Mouse (Mus musculus): ENCODE measurements at regions not wholly inside any gene's neighbourhood (a gene's known extent, or its start where the extent isn't known, plus 50 kb on each side); places are given as distances from the start of the nearest gene placed in this dataset.

DNA sequence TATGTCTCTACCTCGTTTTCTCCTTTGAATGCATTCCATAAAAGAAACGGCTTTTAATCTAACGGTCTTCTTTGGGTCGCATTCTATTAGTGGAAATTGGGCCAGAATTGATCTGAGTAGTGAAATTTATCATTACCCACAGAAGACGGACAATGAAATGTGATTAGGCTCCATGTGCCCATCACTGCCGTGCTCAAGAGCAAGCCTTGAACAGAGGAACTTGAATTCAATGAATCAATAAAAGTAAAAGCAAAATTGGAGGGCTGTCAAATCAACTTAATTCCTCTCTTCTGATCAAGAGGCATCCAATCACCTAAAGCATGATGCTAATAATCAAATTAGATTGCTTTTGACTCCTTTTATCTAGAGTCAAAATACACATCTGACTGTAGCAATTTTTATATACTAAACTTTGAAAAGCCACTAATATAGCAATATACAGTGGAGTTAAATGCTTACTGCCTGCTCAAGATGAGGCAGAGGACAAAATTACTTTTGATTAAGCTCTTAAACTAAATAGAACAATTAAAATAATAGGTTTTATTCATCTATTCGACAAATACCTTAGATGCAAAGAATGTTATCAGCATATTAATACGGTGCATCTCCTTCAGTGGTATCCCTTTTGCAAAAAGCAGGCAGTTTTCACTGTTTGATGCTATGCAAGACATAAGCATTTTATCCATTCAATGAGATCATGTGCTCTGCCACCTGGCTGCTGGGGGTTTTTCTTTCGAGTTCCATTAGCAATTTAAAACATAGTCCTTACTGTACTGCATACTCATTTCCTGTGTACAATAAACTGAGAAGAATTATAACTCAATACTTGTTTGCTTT is 321.5 kb upstream of the Robo2 start:
- H3K4me3 ChIP-seq: no peak overlapping the region
- H3K4me1 ChIP-seq: no peaks in the 10 kb centered on the region
- H3K9me3 ChIP-seq: no peaks in the 10 kb centered on the region
- no peaks in the 10 kb centered on the region for H3K27me3 ChIP-seq
- H3K9ac ChIP-seq: no peak overlapping the region
- ATAC-seq (ENCODE audit: insufficient number of reproducible peaks, insufficient read depth, low FRiP score, low TSS enrichment, low read depth): no peak
- H3K36me3 ChIP-seq: no peaks in the 10 kb centered on the region
- WGBS: 69% methylated on average over 9 of the region's 9 CpGs
- H3K4me2 ChIP-seq: no peak overlapping the region
- no peak overlapping the region for H3K27ac ChIP-seq

DNA sequence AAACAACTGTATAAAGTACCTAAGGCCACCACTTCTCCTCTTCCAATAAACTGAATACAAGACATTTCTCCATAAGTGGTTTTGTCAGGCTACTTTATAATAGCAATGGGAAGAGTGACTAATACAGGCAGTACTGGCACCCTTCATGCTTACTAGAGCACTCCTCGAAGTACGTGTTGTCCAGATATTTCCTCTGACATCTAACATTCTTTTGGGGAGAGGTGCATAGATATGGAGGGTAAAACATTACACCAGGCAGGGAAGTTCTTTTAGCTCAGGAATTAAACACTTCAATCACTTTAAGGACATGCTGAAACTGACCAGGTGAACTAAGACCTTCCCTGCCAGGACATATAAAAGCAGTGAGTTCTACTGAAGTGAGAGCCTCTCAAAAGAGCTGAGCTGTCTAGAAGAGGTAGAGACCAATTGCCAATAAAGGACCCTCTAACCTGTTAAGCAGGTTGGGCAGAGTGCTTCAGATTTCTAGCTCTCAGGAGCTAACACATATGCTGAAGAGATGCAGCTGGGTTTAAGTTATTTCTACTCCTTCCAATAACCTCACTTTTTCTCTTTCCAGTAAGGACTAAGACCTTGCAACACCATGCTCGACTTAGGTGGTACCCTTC is 318.7 kb upstream of the Robo2 start:
- Histone ChIP-seq H3K27ac (no peak overlapping the region), H3K4me1 (no peaks in the 10 kb centered on the region), H3K4me2 (no peak overlapping the region), H3K9ac (no peak overlapping the region), H3K4me3 (no peak overlapping the region), H3K27me3 (no peaks in the 10 kb centered on the region), H3K36me3 (no peaks in the 10 kb centered on the region), H3K9me3 (no peaks in the 10 kb centered on the region)
- WGBS: 86% methylated on average over 3 of the region's 3 CpGs
- ATAC-seq (ENCODE audit: insufficient number of reproducible peaks, insufficient read depth, low FRiP score, low TSS enrichment, low read depth): no peak

DNA sequence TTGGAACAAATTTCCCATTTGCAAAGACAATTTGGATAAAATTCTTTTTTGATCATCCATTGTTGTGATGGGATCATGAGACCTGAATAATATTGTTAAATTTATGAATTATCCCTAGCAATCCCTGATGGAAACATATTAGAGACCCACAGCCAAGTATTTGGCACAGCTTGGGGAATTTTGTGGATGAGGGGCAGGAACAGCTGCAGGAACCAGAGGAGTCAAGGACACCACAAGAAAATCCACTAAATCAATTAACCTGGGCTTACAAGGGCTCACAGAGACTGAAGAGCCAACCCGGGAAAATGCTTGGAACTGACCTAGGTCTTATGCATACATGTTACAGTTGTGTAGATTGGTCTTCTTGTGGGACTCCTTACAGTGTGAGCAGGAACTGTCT is 311.6 kb upstream of the Robo2 start:
- no peak overlapping the region for H3K27ac ChIP-seq
- H3K9me3 ChIP-seq: no peaks in the 10 kb centered on the region
- no peaks in the 10 kb centered on the region for H3K27me3 ChIP-seq
- H3K4me2 ChIP-seq: no peak overlapping the region
- no peak for ATAC-seq (ENCODE audit: insufficient number of reproducible peaks, insufficient read depth, low FRiP score, low TSS enrichment, low read depth)
- H3K36me3 ChIP-seq: no peaks in the 10 kb centered on the region
- H3K4me3 ChIP-seq: no peak overlapping the region
- WGBS: 58% methylated on average over 1 of the region's 1 CpGs
- no peak overlapping the region for H3K9ac ChIP-seq
- peaks cover 4% of the 10 kb centered on the region for H3K4me1 ChIP-seq

DNA sequence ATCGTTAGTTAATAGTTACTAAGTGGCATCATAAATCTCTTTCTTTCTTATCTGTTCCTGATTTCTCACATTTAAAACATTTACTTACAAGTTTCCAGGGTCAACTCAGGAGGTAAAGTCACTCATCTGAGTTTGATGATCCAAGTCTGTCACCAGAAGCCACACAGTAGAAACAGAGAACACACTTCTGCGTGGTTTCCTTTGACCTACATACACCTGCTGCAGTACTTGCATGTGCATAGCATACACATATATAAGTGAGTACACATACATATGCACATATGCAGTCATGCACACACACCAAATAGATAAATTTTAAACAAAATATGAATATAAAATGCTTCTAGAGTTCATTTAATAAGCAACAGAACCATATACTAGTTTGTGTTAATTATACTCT is 306.5 kb upstream of the Robo2 start:
- Histone ChIP-seq H3K27me3 (no peaks in the 10 kb centered on the region), H3K4me2 (no peak overlapping the region), H3K4me1 (peaks cover 6% of the 10 kb centered on the region), H3K27ac (no peak overlapping the region), H3K36me3 (no peaks in the 10 kb centered on the region), H3K4me3 (no peak overlapping the region), H3K9ac (no peak overlapping the region), H3K9me3 (no peaks in the 10 kb centered on the region)
- no peak for ATAC-seq (ENCODE audit: insufficient number of reproducible peaks, insufficient read depth, low FRiP score, low TSS enrichment, low read depth)
- 92% methylated on average over 2 of the region's 2 CpGs for WGBS

DNA sequence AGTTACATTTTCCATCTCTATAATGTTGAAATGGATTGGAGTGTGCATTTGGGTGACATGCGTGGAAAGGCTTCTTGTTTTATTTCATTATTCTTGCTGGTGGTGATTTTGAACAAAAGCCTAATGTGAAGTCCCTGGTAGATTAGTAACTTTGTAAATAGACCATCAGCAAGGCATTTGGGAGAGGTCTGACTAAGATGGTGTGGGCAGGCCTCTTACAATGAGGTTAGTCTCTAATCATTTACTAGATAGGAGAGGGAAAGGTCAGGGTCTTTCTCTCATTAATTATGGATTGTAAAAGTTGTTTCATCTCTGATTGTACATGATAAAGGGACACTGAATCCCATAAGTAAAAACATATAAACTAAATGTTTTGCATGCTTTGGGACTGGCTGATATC is 306.0 kb upstream of the Robo2 start:
- H3K27ac ChIP-seq: no peak overlapping the region
- no peaks in the 10 kb centered on the region for H3K27me3 ChIP-seq
- H3K4me3 ChIP-seq: no peak overlapping the region
- no peaks in the 10 kb centered on the region for H3K9me3 ChIP-seq
- 86% methylated on average over 1 of the region's 1 CpGs for WGBS
- H3K4me1 ChIP-seq: peaks cover 7% of the 10 kb centered on the region
- ATAC-seq (ENCODE audit: insufficient number of reproducible peaks, insufficient read depth, low FRiP score, low TSS enrichment, low read depth): no peak
- no peak overlapping the region for H3K9ac ChIP-seq
- no peak overlapping the region for H3K4me2 ChIP-seq
- no peaks in the 10 kb centered on the region for H3K36me3 ChIP-seq

DNA sequence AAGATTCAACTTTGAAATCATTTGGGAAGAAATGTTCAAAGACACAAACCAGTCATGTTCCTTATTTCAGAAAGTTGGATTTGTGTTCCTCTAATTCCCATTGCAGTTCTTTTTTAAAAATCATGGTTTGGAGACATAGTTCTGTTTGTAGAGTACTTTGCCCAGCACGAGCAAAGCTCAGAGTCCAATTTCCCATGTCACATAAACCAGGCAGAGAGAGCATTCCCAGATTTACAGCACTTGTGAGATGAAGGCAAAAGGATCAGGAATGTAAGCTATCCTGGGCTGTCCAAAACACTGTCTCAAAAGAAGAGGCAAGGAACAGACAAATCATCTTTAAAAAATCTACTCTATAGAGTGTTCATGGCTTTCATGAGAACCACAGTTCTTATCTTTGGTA is 303.3 kb upstream of the Robo2 start:
- no peaks in the 10 kb centered on the region for H3K36me3 ChIP-seq
- no peak overlapping the region for H3K9ac ChIP-seq
- H3K4me3 ChIP-seq: no peak overlapping the region
- no peaks in the 10 kb centered on the region for H3K27me3 ChIP-seq
- no peak overlapping the region for H3K4me2 ChIP-seq
- 0 out of 2 replicates have a peak, but pooled peaks cover 6% of the 10 kb centered on the region for H3K4me1 ChIP-seq
- H3K9me3 ChIP-seq: no peaks in the 10 kb centered on the region
- H3K27ac ChIP-seq: no peak overlapping the region
- WGBS: 45% methylated on average over 1 of the region's 1 CpGs
- no peak for ATAC-seq (ENCODE audit: insufficient number of reproducible peaks, insufficient read depth, low FRiP score, low TSS enrichment, low read depth)

DNA sequence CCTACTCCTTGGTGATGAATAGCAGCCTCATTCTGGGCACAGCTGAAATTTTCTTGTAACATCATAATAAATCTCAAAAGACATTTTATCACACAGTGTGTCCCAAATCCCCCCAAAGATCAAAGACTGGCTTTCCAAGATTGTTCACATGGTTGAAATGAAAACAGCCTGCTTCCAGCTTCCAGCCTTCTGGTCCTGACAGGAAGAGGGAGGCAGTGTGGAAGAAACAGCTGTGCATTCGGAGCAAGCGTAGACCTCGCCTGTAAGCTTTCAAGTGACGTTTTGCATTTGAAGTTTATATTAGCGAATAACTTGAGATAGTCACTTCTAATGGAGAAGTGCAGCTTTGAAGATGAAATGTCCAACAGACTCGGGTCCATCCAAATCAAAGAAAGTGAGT is 300.9 kb upstream of the Robo2 start:
- H3K4me3 ChIP-seq: no peak overlapping the region
- 0 out of 2 replicates have a peak, but pooled peaks cover 6% of the 10 kb centered on the region for H3K4me1 ChIP-seq
- H3K9me3 ChIP-seq: no peaks in the 10 kb centered on the region
- WGBS: 42% methylated on average over 6 of the region's 6 CpGs
- H3K36me3 ChIP-seq: no peaks in the 10 kb centered on the region
- no peak for ATAC-seq (ENCODE audit: insufficient number of reproducible peaks, insufficient read depth, low FRiP score, low TSS enrichment, low read depth)
- H3K27me3 ChIP-seq: no peaks in the 10 kb centered on the region
- no peak overlapping the region for H3K9ac ChIP-seq
- H3K4me2 ChIP-seq: peak overlapping the region; percentile 24; the same call in 1 of the 2 replicates
- H3K27ac ChIP-seq: no peak overlapping the region

DNA sequence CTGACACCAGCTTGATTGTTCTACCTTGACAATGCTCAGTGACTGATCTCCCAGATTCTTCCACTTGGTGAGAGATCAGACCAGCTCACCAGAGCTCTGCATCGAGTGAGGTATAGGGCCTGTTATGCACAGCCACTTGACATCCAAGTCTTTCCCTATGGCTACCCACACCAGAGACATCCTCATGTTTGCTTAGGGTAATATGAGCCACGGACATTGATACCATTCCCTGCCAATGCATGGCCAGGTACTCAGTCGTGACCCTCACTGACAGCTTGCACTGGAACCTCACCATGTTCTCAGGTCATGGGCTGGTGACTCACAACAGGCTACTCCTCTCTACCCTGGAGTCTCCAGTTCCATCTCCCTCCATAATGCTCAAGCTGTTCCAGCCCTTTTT is 290.4 kb upstream of the Robo2 start:
- ATAC-seq (ENCODE audit: insufficient number of reproducible peaks, insufficient read depth, low FRiP score, low TSS enrichment, low read depth): no peak
- H3K36me3 ChIP-seq: no peaks in the 10 kb centered on the region
- H3K4me3 ChIP-seq: no peak overlapping the region
- H3K4me1 ChIP-seq: no peaks in the 10 kb centered on the region
- H3K27me3 ChIP-seq: no peaks in the 10 kb centered on the region
- no peaks in the 10 kb centered on the region for H3K9me3 ChIP-seq
- H3K9ac ChIP-seq: no peak overlapping the region
- H3K4me2 ChIP-seq: no peak overlapping the region
- no peak overlapping the region for H3K27ac ChIP-seq
- WGBS: 84% methylated on average over 3 of the region's 3 CpGs

DNA sequence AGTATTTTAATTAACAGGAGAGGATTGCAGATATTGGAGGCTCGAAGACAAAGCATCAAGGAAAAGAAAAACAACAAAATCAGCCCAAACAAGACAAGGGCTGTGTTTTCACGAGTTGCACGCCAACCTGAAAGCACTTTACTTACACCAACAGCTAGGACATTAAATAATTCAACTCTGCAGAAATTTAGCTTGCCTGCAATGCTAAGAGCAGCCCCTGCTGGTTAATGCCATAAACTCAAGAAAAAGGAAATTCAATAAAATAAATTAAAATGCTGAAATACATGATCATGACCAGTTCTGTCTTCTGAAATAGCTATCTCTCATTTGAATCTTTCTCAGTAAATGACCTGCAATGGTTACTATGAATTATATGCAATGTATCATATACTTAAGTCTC is 271.7 kb upstream of the Robo2 start:
- Histone ChIP-seq H3K36me3 (no peaks in the 10 kb centered on the region), H3K27me3 (no peaks in the 10 kb centered on the region), H3K9me3 (no peaks in the 10 kb centered on the region), H3K9ac (no peak overlapping the region), H3K27ac (no peak overlapping the region), H3K4me2 (no peak overlapping the region), H3K4me3 (no peak overlapping the region), H3K4me1 (no peaks in the 10 kb centered on the region)
- WGBS: 35% methylated on average over 3 of the region's 3 CpGs
- no peak for ATAC-seq (ENCODE audit: insufficient number of reproducible peaks, insufficient read depth, low FRiP score, low TSS enrichment, low read depth)

DNA sequence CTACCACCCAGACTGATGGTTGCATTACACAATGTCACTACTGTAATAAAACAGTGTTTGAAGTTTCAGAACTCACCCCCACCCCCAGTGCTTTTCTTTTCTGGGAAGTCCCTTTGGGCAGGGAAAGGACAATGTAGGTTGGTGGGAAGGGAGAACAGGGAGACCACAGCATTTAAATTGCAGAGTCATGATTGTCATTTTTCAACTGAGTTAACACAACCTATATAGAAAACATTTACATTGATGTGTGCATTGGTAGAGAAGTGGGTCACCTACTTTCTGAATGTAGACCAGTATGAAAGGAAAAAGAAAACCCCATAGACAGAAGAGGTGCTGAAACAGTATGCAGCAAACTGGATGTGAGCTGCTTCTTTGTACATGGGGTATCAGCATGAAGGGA is 264.0 kb upstream of the Robo2 start:
- no peak for ATAC-seq (ENCODE audit: insufficient number of reproducible peaks, insufficient read depth, low FRiP score, low TSS enrichment, low read depth)
- H3K27me3 ChIP-seq: no peaks in the 10 kb centered on the region
- no peaks in the 10 kb centered on the region for H3K4me1 ChIP-seq
- no peak overlapping the region for H3K27ac ChIP-seq
- H3K36me3 ChIP-seq: no peaks in the 10 kb centered on the region
- no peaks in the 10 kb centered on the region for H3K9me3 ChIP-seq
- H3K4me3 ChIP-seq: no peak overlapping the region
- no peak overlapping the region for H3K9ac ChIP-seq
- no peak overlapping the region for H3K4me2 ChIP-seq

DNA sequence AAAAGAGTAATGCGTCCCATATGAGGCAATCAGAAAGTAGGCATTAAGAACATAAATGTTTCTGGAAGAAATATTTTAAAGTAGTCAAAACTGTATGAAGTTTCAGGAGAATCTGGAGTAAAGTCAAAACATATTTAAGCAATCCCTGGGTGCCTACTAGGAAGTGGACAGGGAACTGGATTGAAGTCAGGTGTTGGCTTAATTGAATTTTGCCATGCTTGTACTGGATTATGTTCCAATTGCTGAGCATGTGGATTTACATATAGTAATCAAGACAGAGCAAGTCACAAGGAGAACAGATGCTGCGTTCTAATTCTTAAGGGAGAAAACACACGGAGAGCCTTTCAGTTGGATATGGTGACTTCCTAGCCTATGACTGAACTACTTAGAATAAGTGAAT is 259.8 kb upstream of the Robo2 start:
- no peaks in the 10 kb centered on the region for H3K36me3 ChIP-seq

DNA sequence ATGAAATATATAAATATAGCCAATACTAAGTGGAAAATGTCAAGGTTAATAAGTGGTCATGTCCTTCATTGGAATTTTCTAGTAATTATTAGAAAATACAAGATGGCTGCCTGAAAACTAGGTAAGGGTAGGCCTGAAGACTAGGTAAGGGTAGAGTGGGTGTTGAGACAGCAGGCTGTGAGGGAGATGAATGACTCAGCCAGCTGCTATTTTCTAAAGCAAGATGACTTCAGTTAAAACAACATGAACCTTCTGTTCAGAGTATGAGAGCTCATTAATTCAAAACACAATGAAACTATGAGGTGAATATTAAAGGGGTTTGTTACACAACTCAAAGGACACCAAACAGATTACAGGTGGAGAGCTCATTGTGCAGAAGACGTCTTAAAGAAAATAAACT is 252.7 kb upstream of the Robo2 start:
- WGBS: 75% methylated on average over 1 of the region's 1 CpGs
- no peak overlapping the region for H3K4me2 ChIP-seq
- H3K9me3 ChIP-seq: no peaks in the 10 kb centered on the region
- H3K36me3 ChIP-seq: no peaks in the 10 kb centered on the region
- no peaks in the 10 kb centered on the region for H3K27me3 ChIP-seq
- no peak overlapping the region for H3K27ac ChIP-seq
- no peak overlapping the region for H3K4me3 ChIP-seq
- no peak overlapping the region for H3K9ac ChIP-seq
- no peak for ATAC-seq (ENCODE audit: insufficient number of reproducible peaks, insufficient read depth, low FRiP score, low TSS enrichment, low read depth)
- no peaks in the 10 kb centered on the region for H3K4me1 ChIP-seq

More for the DNA sequence above, 259.8 kb upstream of the Robo2 start:
- H3K9ac ChIP-seq: no peak overlapping the region
- no peaks in the 10 kb centered on the region for H3K27me3 ChIP-seq
- no peak overlapping the region for H3K27ac ChIP-seq
- H3K4me1 ChIP-seq: no peaks in the 10 kb centered on the region
- no peak overlapping the region for H3K4me2 ChIP-seq
- no peak overlapping the region for H3K4me3 ChIP-seq
- 30% methylated on average over 3 of the region's 3 CpGs for WGBS
- no peak for ATAC-seq (ENCODE audit: insufficient number of reproducible peaks, insufficient read depth, low FRiP score, low TSS enrichment, low read depth)
- H3K9me3 ChIP-seq: no peaks in the 10 kb centered on the region

Measured in embryonic facial prominence, embryonic 13.5 days (tissue).